In genomic region chr11:95276056-95276455, GRCm38 (mm10) we compare ENCODE assay signal across 37 mouse cellular contexts. TPM values are rescaled to one million over a fixed set of nuclear protein-coding genes. Genes with fewer than 3 reads are reported as not detected.
"Had no signal": no experiment of that assay in that cellular context is flagged by ENCODE, and none has a peak within 500 bp of the region (broad histone marks: within the 10 kb centered on the region; RNA-seq: fewer than 3 reads in every experiment).

No protein-coding gene starts in this region.

- H3K4me2 ChIP-seq: heart, embryonic 12.5 days; hindbrain, embryonic 13.5 days; hindbrain, embryonic 15.5 days; kidney, embryonic 15.5 days; limb, embryonic 13.5 days; limb, embryonic 15.5 days had no signal

- ATAC-seq: hindbrain, postnatal 0 days; intestine, embryonic 16.5 days had no signal

- H3K9me3 ChIP-seq: heart, embryonic 10.5 days; heart, embryonic 12.5 days; hindbrain, embryonic 13.5 days; hindbrain, embryonic 15.5 days; kidney, embryonic 15.5 days; limb, embryonic 13.5 days; limb, embryonic 15.5 days had no signal

- DNase-seq: gastrocnemius, adult 2 months; gastrocnemius, postnatal 10 days; gastrocnemius, postnatal 25 days; heart, adult 18-20 months; heart, postnatal 10 days; heart, postnatal 36 days; kidney, adult 11 months; kidney, adult 2 months; kidney, adult 9 months; kidney, postnatal 14 days; kidney, postnatal 36 days; layer of hippocampus, adult 9-11 months; layer of hippocampus, postnatal 36 days; left cerebral cortex, postnatal 4 days had no signal

- H3K27me3 ChIP-seq: heart, embryonic 12.5 days; hindbrain, embryonic 13.5 days; hindbrain, embryonic 15.5 days; kidney, embryonic 15.5 days; limb, embryonic 13.5 days; limb, embryonic 15.5 days had no signal

- H3K4me1 ChIP-seq: heart, embryonic 10.5 days; hindbrain, embryonic 13.5 days; hindbrain, embryonic 15.5 days; kidney, embryonic 15.5 days; limb, embryonic 13.5 days; limb, embryonic 15.5 days had no signal

- H3K4me3 ChIP-seq: gastrocnemius, adult 2 months; heart, embryonic 10.5 days; heart, embryonic 12.5 days; hindbrain, embryonic 13.5 days; hindbrain, embryonic 15.5 days; kidney, embryonic 15.5 days; limb, embryonic 13.5 days; limb, embryonic 15.5 days had no signal

- H3K27ac ChIP-seq: gastrocnemius, adult 2 months; heart, embryonic 10.5 days; hindbrain, embryonic 13.5 days; hindbrain, embryonic 15.5 days; hindbrain, postnatal 0 days; kidney, embryonic 15.5 days; kidney, postnatal 0 days; limb, embryonic 13.5 days; limb, embryonic 15.5 days had no signal

- H3K9ac ChIP-seq: heart, embryonic 12.5 days; hindbrain, embryonic 13.5 days; hindbrain, embryonic 15.5 days; kidney, embryonic 15.5 days; limb, embryonic 13.5 days; limb, embryonic 15.5 days had no signal

RNA-seq across cellular contexts. Expression of gene Tac4, which starts 14.7 kb away (rescaled TPM):
- total RNA-seq: gastrocnemius, adult 2 months; gastrocnemius, postnatal 10 days; gastrocnemius, postnatal 4 days; granulocyte monocyte progenitor cell, adult 5-6 weeks; heart, adult 18-20 months; heart, adult 8-10 months; heart, postnatal 10 days; heart, postnatal 36 days; hematopoietic stem cell, adult 5-6 weeks; hindbrain, postnatal 0 days; layer of hippocampus, adult 18-20 months; layer of hippocampus, adult 8-10 months; layer of hippocampus, postnatal 14 days; layer of hippocampus, postnatal 36 days; left cerebral cortex, adult 18-20 months; left cerebral cortex, adult 8-10 months; left cerebral cortex, postnatal 10 days; left cerebral cortex, postnatal 25 days; left cerebral cortex, postnatal 4 days had no signal
- polyA plus RNA-seq: heart, embryonic 10.5 days; heart, embryonic 12.5 days; heart, embryonic 14.5 days; heart, embryonic 16.5 days; hindbrain, embryonic 13.5 days; hindbrain, embryonic 15.5 days; hindbrain, postnatal 0 days; intestine, embryonic 16.5 days had no signal
